Mouse (Mus musculus) myocyte (in vitro differentiated cells): ENCODE results near the gene Pheta1. TPM values are rescaled to one million over a fixed set of nuclear protein-coding genes. Genes with fewer than 3 reads are reported as not detected.
"Not testable (repeated sequence)": the region's sequence is repeated elsewhere in the genome, so short reads cannot be mapped to it uniquely, and the experiment has no call there.

ENCODE experiments used
- H3K27me3 ChIP-seq: one replicate; pipeline ENCODE4 v1.6.1; 2011; ENCODE audit not compliant: control insufficient read depth, insufficient read depth, insufficient read length
- H3K36me3 ChIP-seq: one replicate; pipeline ENCODE4 v1.6.1; 2011; ENCODE audit not compliant: control insufficient read depth, insufficient read depth
- H3K4me2 ChIP-seq: one replicate; pipeline ENCODE4 v1.6.1; 2011; ENCODE audit warnings: low read depth, control low read depth
- H3K4me3 ChIP-seq: one replicate; pipeline ENCODE4 v1.5.1; 2011; ENCODE audit warnings: mild to moderate bottlenecking, control low read depth, moderate library complexity
- H3K79me2 ChIP-seq: one replicate; pipeline ENCODE4 v1.6.1; 2011; ENCODE audit not compliant: control insufficient read depth, insufficient read depth
- H3ac ChIP-seq: one replicate; pipeline ENCODE4 v1.6.1; 2011; ENCODE audit not compliant: control insufficient read depth, insufficient read length
- CEBPB ChIP-seq: IDR thresholded peaks from 2 replicates; pipeline ENCODE4 v1.6.1; 2011; ENCODE audit warnings: mild to moderate bottlenecking, moderate library complexity; ENCODE audit not compliant: poor library complexity, insufficient read depth, severe bottlenecking
- MAX ChIP-seq: IDR thresholded peaks from one replicate; pipeline ENCODE4 v1.6.1; 2011; ENCODE audit warnings: low read depth, mild to moderate bottlenecking, control low read depth
- MYOD1 ChIP-seq, 3 experiments: IDR thresholded peaks; one replicate each; pipeline ENCODE4 v1.6.1; 2011; ENCODE audit warnings: control low read depth in 2 of 3, low read depth in 2 of 3, mild to moderate bottlenecking in 2 of 3, moderate library complexity in 1 of 3; ENCODE audit not compliant: insufficient read length in 2 of 3, control insufficient read depth in 1 of 3
- MYOG ChIP-seq, 3 experiments: IDR thresholded peaks; one replicate each; pipeline ENCODE4 v1.6.1; 2011; ENCODE audit warnings: control low read depth in 2 of 3, low read depth in 2 of 3, mild to moderate bottlenecking in 2 of 3; ENCODE audit not compliant: insufficient read length in 2 of 3, control insufficient read depth in 1 of 3, insufficient read depth in 1 of 3
- POLR2A ChIP-seq: IDR thresholded peaks from one replicate; pipeline ENCODE4 v1.6.1; 2011; ENCODE audit warnings: low read depth, mild to moderate bottlenecking, control low read depth, moderate library complexity; ENCODE audit not compliant: insufficient read length
- POLR2AphosphoS2 ChIP-seq: IDR thresholded peaks from one replicate; pipeline ENCODE4 v1.6.1; 2011; ENCODE audit warnings: low read depth, control low read depth; ENCODE audit not compliant: insufficient read length
- REST ChIP-seq: IDR thresholded peaks from one replicate; pipeline ENCODE4 v1.6.1; 2011; ENCODE audit warnings: mild to moderate bottlenecking, control low read depth, moderate library complexity; ENCODE audit not compliant: insufficient read depth, insufficient read length
- SRF ChIP-seq: IDR thresholded peaks from one replicate; pipeline ENCODE4 v1.6.1; 2011; ENCODE audit warnings: low read depth; ENCODE audit not compliant: control insufficient read depth, insufficient read length
- TCF3 ChIP-seq: IDR thresholded peaks from one replicate; pipeline ENCODE4 v1.6.1; 2011; ENCODE audit warnings: low read depth, control low read depth; ENCODE audit not compliant: insufficient read length
- USF1 ChIP-seq: IDR thresholded peaks from one replicate; pipeline ENCODE4 v1.6.1; 2011; ENCODE audit warnings: low read depth, mild to moderate bottlenecking, control low read depth, moderate library complexity
- polyA plus RNA-seq: library from polyadenylated mRNA; unstranded; fragments of >200 nt; fragmentation: generic; extraction: Trizol; gene quantifications from one replicate; pipeline ENCODE4 v1.2.1, GENCODE M21; 2012; ENCODE audit warnings: missing spikeins

Pheta1 gene
- polyA plus RNA-seq, 1 experiment: 9.8 TPM

DNA sequence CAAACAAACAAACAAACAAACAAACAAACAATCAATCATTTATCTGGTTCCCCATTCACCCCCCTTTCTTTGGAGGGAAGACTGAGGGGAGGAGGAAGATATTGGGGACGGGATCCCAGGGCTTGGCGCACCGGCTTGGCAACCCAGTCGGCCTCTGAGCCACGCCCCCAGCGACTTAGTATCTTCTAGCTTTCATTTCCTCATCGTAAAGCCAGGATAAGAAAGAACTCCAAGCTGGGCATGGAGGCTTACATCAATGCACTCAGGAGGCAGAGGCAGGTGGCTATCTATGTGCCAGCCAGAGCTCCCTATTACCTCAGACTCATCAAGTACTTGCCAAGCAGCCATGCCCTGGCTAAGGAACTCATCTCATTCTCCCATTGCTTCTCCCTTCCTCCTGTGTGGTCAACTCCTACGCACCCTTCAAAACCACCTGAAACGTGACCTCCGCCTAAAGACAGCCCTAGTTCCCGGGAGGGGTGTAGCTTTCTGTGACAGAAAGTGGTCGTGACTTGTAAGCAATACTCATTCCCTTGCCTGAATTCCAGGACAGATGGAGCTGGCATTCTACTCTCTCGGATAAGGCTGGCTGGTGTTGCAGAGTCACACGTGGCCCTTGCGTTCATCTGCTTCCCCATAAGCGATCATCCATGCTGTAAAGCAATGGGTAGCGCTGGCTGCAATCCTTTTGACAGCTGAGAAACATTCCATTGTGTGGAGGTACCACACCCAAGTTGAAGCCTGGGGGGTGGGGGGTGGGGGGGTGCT lies 5.5 kb upstream of the Pheta1 start:
- Histone ChIP-seq H3K4me2 (peak overlapping the region; percentile 99), H3K79me2 (no peaks in the 10 kb centered on the region), H3K27me3 (no peaks in the 10 kb centered on the region), H3K4me3 (peak overlapping the region; percentile 17), H3ac (no peak overlapping the region), H3K36me3 (no peaks in the 10 kb centered on the region)
- TF ChIP-seq REST: no peak
- peak in 1 of 3 experiments; percentile 5 for TF ChIP-seq MYOG (IDR thresholded peaks at IDR 0.05; ENCODE audit: control insufficient read depth in 1 of 3, insufficient read depth in 1 of 3, insufficient read length in 2 of 3, low read depth in 2 of 3)

DNA sequence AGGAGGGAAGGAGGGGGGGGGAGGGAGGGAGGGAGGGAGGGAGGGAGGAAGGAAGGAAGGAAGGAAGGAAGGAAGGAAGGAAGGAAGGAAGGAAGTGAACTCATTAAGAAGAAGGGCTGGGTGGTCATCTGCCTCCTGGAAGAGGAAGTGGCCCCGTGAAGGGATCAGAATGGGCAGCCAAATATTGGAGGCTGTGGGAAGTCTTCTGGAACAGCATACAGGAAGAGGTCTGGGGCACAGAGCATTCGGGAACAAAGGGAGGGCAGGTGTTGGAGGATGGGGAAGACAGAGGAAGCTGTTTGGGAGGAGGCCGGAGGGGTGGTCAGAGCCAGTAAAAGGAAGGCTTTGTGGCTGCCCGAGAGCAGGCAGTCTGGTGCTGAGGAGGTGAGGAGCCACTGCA lies 3.4 kb upstream of the Pheta1 start:
- no peaks in the 10 kb centered on the region for H3K36me3 ChIP-seq
- TF ChIP-seq MAX (no peak), CEBPB (no peak), MYOD1 (IDR thresholded peaks at IDR 0.05; ENCODE audit: control insufficient read depth in 1 of 3, insufficient read length in 2 of 3, low read depth in 2 of 3) (no peak), POLR2AphosphoS2 (no peak), SRF (no peak)

DNA sequence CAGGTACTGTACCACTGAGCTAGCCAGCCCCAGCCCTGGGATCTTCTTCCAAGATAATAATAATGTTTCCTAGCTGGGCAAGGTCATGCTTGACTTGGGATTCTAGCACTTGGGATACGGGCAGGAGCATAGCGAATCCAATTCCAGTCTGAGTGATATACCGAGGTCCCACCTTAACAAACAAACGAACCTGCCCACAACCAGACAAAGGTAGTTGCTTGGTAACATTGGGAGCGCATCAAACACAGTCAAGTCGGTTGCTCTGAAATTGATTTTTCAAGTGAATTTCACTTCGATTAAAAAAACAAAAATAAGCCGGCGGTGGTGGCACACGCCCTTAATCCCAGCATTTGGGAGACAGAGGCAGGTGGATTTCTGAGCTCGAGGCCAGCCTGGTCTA lies 2.5 kb upstream of the Pheta1 start:
- no peak overlapping the region for H3K4me2 ChIP-seq
- peaks cover 12% of the 10 kb centered on the region for H3K79me2 ChIP-seq
- no peaks in the 10 kb centered on the region for H3K27me3 ChIP-seq
- no peak for TF ChIP-seq SRF
- no peak for TF ChIP-seq POLR2A
- no peak for TF ChIP-seq TCF3
- no peak for TF ChIP-seq MYOD1 (IDR thresholded peaks at IDR 0.05; ENCODE audit: control insufficient read depth in 1 of 3, insufficient read length in 2 of 3, low read depth in 2 of 3)
- no peak for TF ChIP-seq REST
- no peak for TF ChIP-seq POLR2AphosphoS2
- TF ChIP-seq MAX: no peak
- H3K4me3 ChIP-seq: no peak overlapping the region
- H3K36me3 ChIP-seq: no peaks in the 10 kb centered on the region
- H3ac ChIP-seq: no peak overlapping the region

More for the DNA sequence above, 3.4 kb upstream of the Pheta1 start:
- H3ac ChIP-seq: no peak overlapping the region
- no peaks in the 10 kb centered on the region for H3K27me3 ChIP-seq
- peaks cover 12% of the 10 kb centered on the region for H3K79me2 ChIP-seq
- H3K4me2 ChIP-seq: no peak overlapping the region
- no peak overlapping the region for H3K4me3 ChIP-seq

DNA sequence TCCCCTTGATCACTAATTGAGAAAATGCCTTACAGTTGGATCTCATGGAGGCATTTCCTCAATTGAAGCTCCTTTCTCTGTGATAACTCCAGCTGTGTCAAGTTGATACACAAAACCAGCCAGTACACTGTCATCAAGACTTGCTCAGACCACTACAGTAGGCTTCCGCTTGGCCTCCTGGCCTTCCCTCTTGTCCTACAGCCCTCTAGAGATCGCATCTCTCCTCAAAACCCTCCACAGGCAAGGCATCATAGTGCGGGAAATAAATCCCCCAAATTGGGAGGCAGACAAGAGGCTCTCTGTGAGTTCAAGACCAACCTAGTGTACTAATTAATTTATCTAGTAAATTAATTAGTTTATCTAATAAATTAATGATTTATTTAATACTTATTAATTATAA lies 1.5 kb upstream of the Pheta1 start:
- H3K27me3 ChIP-seq, H3ac ChIP-seq, H3K36me3 ChIP-seq, H3K4me2 ChIP-seq: not testable (repeated sequence)
- peaks cover 12% of the 10 kb centered on the region for H3K79me2 ChIP-seq
- peak overlapping the region; percentile 59 for H3K4me3 ChIP-seq

DNA sequence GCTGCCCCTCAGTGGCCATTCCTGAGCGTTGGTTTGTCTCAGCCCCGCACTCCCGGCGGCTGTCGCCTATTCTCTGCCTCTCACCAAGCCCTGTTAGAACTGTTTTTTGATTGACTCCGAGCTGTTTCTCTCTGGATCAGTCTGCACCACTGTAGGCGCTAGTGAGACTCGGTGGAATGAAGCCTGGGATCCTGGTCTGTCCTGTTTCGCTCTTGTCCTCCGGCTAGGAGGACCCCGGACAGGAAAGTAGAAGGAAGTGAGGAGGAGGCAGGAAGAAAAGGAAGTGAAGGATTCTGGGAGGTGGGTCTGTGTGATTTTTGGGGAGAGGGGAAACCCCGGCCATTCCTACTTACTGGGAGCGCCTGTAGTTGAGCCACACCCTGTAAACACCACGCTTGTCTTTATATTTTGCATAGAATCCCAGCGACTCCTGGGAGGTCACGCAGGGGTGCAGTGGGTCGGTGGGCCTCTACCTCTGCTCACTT lies 707 bp upstream of the Pheta1 start:
- peak; percentile 44 for TF ChIP-seq POLR2A
- no peak for TF ChIP-seq USF1
- Histone ChIP-seq H3ac (peak overlapping the region; percentile 53), H3K79me2 (peaks cover 12% of the 10 kb centered on the region), H3K4me2 (peak overlapping the region; percentile 98), H3K27me3 (no peaks in the 10 kb centered on the region), H3K4me3 (peak overlapping the region; percentile 59), H3K36me3 (no peaks in the 10 kb centered on the region)

DNA sequence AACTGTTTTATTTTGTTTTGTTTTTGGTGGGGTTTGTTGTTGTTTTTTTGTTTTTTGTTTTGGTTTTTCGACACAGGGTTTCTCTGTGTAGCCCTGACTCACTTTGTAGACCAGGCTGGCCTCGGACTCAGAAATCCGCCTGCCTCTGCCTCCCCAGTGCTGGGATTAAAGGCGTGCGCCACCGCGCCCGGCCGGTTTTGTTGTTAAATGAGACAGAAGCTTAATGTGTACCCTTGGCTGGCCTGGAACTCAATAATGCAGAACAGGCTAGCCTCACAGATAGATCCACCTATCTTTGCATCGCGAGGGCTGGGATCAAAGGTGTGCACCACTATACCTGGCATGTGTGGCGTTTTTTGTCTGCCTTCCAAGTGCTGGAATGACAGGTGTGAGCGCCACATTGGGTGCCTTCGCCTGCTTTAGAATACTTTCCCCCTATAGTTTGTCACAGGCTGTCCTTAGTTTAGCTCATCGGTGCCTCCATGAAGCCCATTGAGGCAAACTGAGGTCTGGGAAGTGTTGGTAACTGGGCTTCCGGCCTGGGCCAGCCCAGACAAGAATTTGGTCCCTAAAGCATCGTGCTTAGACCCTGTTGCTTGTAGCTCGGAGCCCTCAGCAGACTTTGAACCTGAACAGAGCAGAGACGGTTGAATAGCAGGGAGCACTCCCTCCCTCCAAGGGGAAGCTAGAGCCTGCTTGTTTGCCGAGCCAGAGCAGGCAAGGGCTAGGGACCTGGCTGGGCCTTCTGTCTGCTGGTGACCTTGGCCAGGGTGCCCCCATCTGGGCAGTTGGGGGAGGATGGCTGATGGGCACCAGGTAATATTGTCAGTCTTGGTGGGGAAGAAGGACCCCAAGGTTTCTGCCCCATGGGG lies 930 bp downstream of the Pheta1 start:
- Histone ChIP-seq H3K79me2 (peaks cover 12% of the 10 kb centered on the region), H3K4me3 (peak overlapping the region; percentile 59), H3K27me3 (no peaks in the 10 kb centered on the region), H3ac (peak overlapping the region; percentile 53), H3K4me2 (peak overlapping the region; percentile 82), H3K36me3 (no peaks in the 10 kb centered on the region)
- no peak for TF ChIP-seq MYOD1 (IDR thresholded peaks at IDR 0.05; ENCODE audit: control insufficient read depth in 1 of 3, insufficient read length in 2 of 3, low read depth in 2 of 3)
- TF ChIP-seq USF1: no peak
